Mouse (Mus musculus) bone marrow, adult 2 months (tissue): ENCODE results near the gene Map4.
"Not testable (repeated sequence)": the region's sequence is repeated elsewhere in the genome, so short reads cannot be mapped to it uniquely, and the experiment has no call there.

ENCODE experiments used
- CTCF ChIP-seq: fragments of 200-500 bp; IDR thresholded peaks from 2 replicates; pipeline ENCODE4 v1.5.1; 2011; ENCODE audit warnings: low read length, control low read depth; ENCODE audit not compliant: control insufficient read depth, insufficient read depth
- POLR2A ChIP-seq: fragments of 200-500 bp; IDR thresholded peaks from 2 replicates; pipeline ENCODE4 v1.6.1; 2011; ENCODE audit warnings: low read depth, mild to moderate bottlenecking, control low read depth, low read length, borderline replicate concordance; ENCODE audit not compliant: control insufficient read depth

DNA sequence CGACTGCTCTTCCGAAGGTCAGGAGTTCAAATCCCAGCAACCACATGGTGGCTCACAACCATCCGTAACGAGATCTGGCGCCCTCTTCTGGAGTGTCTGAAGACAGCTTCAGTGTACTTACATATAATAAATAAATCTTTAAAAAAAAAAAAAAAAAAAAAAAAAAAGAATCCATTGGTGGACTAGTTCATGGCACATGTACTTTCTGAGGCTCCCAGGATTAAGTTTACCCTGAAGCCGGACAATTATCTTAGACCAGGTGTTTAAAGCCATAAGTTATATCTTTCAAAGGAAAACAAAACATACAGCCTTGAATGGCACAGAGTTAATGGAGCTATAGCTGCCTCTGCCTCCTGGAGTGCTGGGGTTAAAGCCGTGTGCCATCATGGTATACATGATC, 145.2 kb downstream of the Map4 start:
- not testable (repeated sequence) for TF ChIP-seq CTCF, POLR2A
